Mouse (Mus musculus) ovary, postnatal 10 days (tissue): ENCODE measurements around the gene Ppp1r1b.

Experiments used
- DNase-seq: peaks from one replicate; pipeline ENCODE4 v3.0.0; 2022; ENCODE audit warnings: low spot score

Ppp1r1b gene

DNA sequence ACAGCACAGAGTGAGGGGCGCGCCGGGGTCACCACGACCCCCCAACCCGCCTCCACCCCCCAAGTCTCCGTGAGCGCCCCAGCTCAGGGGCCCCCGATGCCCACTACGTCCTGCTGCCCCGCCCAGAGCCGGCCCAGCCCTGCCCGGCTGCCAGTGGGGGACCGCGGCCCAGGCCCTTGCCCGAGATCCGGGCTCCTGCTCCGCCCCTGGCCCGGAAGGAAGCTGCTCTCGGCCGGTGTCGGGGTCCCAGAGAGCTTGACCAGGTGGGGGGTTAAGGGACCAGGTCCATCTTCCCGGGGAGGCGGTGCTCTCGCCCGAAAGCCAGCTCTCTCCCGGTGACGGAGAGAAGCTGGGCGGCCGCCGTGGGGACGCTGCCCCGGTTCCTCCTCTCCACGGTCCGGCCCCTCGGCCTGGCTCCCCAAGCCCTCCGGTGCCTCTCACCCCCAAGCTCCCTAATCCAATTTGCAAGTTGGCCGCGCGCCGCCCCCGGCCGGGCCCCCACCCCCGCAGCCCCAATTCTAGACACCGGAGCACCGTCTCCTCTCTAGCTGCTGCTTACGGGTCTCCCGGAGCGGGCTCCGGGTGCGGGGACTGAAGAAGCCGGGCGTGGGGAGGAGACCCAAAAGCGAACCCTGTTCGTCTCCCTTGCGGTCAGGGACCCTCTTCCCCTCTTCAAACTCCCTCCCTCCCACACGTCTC is 19.7 kb upstream of the Ppp1r1b start:
- DNase-seq, result no peak

DNA sequence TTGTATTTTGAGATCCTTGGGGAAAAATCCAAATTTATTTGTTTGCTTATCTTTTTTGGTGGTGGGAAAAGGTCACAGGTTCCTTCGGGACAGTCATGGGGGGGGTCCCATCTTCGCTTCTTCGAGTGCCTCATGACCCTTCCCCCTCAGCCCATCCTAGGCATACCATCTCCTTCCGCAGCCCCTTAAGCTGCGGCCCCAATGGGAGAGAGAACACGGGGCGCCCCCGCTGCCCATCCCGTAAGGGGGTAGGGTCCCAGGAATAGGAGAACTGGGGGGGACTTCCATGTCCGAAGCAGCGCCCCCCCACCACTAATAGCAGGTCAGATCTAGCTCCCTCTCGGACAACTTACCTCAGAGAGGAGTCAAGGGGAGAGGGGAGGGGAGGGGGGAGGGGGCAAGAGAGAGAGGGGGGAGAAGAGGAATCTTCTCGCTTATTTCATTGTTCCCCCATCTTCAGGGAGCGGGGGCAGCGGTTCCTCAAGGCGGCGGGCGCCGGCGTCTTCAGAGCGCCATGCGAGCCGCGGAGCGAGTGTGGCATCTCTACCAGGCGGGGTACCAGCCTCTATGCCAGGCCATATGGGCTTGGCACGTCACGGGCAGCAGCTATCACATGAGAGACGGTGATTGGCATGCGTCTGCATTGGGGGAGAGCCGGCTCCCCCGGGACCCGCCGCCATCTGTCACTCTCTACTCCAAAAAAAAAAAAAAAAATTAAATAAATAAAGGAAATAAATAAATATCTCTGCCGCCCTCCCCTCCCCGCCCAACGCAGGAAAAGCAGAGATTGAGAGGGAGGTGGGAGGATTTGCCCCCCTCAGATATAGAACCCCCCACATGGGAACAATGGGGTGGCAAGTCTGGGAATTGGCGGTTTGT is 18.9 kb upstream of the Ppp1r1b start, which contains the start of gene Neurod2:
Gene Neurod2, minus strand, starts transcription at position 568 of the 879 bp plus-strand sequence.
- no peak for DNase-seq

DNA sequence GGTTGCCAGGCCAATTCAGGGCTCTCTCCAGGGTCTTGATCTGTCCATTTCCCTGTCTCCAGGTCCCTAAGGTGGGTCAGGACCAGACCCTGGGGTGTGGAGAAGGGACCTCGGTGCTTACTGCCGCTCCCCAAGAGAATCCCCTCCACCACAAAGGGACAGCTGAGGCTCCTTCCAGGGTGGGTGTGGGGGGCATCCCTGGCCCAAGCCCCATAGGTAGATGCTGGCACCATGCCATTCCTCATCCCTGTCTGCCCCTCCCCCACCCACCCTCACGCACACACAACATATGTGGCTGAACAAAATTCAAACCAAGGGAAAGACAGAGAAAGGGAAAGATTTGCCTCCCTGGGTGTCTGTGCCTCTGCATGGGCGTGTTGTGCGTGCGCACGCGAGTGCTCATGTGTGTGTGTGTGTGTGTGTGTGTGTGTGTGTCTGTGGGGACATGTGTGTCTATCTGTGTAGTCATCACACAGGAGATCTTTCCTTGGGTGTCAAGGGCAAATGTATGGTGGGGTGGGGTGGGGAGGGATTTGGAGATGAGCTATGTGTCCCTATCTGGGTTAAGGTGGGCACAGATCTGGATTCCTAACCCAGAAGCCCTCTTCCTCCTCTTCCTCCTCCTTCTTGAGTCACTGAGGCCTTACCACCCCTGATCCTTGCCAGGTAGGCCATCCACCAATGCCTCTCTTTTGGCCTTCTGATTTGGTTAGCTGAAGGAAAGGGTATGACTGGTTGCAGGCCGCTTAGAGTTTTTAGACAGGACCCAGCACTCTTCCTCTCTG is 18.1 kb upstream of the Ppp1r1b start:
- DNase-seq, result no peak

DNA sequence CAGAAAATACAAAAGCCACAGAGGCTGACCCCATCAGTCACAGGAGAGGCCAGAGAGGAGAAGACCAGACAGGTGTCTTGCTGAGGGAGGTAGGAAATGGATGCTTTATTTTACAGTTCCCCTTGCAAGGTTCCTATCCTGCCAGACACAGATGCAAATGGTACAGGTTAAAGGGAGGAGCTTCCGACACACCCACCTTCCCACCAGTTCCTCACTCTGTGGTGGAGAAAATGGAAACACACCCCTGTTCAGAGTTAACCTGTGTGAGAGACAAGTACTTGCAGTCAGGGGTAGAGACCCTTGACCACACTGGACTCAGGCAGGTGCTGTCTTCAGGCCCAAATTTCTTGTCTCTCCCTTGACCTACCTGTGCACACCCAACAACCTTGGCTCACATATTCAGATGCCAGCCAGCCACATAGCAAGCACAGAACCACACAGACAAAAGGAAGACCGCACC is 17.4 kb upstream of the Ppp1r1b start:
- no peak for DNase-seq

DNA sequence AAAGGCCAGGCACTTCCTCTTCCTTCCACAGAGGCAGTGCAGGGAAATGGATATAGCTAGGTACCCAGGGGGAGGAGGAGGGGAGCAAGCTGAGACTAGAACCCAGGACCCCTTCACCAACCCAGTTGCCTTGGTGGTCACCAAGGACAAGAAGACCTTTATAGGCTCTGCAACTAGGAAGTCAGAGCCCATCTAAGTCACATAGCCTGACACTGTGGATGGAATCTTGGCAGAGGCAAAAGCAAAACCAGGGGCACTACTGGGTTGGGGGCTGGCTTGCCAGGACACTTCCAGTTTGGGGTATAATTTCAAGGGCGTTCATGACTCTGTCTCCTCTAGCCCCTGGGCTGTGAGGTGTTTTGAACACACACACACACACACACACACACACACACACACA is 16.8 kb upstream of the Ppp1r1b start:
- no peak for DNase-seq

DNA sequence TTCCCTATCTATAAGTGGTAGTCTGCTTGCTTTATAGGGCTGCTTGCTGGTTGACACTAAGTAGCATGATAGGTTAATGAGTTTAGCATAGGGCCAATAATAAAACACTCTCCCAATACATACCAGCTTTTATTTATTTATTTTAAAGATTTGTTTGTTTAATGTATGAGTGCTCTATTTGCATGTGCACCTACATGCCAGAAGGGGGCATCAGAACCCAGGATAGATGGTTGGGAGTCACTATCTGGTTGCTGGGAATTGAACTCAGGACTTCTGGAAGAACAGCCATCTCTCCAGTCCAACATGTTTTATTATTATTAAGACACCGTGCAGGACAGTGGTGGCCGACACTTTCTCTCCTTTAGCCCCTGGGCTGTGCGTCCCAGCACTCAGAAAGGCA is 16.0 kb upstream of the Ppp1r1b start:
- DNase-seq, result no peak

DNA sequence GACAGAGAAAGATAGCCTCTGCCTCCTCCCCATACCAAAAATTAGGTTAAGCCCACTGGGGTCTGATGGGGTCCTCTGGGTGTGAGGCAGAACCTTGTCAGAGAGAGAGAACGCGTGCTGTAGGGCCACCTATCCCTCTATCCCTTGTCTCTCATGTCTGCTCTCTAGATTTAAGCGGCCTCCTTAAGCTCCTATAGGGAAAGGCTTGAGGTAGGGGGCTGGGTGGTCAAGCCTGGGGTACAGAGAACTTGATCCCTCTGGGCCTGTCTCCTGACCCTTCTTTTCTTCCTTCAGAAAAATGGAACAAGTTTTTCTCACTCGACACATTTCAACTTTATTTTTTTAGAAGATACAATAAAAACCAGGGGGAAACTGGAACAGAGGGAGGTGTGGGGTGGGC is 15.4 kb upstream of the Ppp1r1b start:
- no peak for DNase-seq

DNA sequence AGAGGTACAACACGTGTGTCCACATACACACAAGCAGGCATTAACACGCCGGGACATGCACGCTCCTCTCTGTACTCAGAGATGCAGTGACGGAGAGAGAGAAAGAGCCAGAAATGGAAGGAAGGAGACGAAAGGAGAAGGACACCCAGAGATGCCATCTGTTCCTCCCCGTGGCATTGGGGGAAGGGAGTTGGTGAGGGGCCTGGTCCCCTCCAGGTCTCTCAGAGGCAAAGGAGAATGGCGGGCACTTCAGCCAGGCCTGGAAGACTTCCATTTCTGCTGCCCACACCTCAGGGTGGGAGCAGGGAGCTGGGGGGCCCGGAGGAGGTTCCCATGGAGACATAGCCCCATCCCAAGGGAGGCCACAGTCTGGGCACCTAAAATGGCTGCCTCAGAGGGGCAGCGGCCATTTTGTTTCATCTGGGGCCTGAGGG is 14.9 kb upstream of the Ppp1r1b start:
- DNase-seq, result no peak

DNA sequence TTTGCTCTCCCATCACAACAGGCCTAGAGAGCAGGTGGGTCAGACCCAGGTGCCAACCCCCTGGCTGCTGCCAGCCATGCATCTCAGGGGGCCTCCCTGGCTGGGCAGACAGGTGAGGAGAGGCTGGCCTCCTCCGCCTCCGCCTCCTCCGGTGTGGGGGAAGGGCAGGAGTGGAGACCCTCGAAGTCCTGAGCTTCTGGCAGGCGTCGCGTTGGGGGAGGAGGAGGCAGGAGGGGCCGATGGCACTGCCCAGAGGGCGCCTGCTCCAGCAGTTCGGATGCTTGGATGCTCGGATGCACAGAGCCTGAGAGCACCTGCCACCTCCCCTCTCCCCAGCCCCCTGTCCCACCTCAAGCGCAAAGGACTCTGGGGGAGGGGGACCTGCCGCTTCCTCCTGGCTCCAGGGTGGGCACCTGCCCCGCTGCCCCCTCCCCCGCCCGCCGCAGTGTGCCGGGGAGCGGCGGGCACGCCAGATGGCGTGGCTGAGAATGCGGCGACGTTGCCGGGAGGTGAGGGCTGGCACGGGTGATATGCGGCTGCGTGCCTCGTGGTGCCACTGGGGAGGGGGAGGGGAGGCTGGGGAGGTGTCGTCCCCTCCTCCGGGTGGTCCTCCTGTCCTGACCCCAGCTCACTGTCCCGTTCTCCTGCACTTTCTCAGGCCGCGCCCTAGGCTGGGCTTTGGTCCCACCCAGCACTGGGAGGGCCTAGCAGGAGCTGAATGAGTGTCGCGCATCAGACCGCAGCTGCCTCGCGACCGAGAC is 14.0 kb upstream of the Ppp1r1b start:
- no peak for DNase-seq

DNA sequence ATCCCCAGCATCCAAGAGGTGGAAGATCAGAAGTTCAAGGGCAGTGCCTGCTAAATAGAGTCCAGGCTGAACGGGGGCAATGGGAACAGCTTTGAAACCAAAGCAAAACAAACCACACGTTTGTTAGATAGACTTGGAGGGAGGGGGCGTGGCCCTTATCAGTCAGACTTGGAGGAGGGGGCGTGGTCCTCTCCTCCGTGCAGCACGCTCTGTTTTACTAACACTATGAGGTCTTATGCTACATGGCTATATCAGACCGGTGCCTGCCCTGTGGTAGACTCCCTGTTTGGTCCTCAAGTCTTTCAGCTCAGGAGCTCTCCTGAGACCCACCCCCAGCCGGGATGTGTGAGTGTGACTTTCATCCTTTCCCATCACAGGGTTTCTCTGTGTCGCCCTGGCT is 13.0 kb upstream of the Ppp1r1b start:
- DNase-seq, result no peak

DNA sequence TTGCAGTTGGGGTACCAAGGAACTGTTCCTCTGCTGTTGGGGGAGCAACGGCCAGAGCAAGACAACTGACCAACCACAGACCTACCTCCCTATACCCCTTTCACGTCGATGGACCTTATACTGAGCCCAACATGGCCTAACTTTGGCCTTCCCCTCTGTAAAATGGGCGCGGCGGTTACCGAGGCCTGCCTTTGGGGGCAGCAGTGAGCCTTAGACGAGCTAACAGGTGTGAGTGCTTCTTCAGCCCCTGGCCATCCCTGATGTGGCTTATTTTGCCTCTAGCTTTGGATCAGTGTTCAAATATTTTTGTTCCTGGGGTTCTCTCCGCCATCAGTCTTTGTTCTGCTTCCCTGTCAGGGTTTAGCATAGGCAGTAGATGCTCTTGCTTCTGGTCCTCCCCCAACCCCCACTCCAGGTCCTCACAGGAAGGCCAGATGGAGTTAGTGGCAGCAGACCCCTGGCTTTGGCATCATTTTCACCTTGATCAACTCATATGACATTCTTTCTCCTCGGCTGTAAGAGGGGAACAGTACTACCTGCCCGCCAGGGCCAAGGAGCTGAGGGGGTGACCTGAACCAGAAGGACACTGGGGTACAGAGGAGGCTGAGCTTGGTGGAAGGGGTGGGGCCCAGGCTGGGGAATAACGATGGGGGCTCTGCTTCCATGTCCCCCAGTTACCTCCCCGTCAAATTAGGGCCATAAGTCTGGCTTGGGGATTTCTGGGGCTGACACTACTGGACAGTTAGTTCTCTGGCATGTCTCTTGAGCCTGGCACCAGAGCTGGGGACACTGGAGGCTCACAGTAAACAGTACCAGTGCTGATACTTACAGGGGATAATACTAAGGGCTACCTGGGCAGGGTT is 11.7 kb upstream of the Ppp1r1b start:
- DNase-seq, result no peak

DNA sequence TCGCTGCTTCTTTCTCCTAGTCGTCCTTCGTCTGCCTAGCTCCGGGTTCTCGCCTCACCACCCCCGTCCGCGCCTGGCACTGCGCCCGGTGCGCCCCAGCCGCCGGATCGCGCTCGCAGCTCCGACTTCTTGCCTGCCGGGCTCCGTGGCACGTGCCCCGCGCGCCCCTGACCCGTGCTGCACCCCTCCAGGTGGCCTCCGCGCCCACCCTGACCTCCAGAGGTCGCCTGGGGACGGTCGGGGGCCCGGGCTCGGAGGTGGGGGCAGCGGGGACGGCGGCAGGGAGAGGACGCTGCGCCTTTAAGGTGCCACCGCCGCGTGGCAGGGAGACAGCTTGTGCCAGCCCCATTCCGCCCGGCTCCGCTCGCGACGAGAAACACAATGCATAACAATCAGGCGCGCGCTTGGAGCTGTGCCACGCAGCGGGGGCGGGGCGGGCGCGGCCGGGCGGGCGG is 9.7 kb upstream of the Ppp1r1b start:
- no peak for DNase-seq

DNA sequence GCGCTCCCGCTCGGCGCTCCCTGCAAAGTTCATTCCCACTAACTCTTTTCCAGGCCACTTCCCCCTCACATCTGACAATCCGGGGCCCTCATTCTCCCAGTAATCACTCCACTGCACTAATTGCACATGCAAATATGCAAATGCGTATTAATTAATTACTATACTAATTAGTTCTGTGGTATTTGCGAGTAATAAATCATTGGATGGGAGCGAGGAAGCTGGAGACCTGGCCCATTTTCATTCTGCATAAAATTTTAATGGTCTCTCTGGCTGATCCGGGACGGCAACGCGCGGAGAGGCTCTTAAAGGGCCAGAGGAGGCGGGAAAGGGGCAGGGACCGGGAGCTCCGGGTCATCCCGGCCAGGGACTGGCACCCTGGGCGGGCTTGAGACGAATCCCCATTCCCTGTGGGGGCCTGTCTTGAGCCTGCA is 9.1 kb upstream of the Ppp1r1b start:
- DNase-seq, result no peak

DNA sequence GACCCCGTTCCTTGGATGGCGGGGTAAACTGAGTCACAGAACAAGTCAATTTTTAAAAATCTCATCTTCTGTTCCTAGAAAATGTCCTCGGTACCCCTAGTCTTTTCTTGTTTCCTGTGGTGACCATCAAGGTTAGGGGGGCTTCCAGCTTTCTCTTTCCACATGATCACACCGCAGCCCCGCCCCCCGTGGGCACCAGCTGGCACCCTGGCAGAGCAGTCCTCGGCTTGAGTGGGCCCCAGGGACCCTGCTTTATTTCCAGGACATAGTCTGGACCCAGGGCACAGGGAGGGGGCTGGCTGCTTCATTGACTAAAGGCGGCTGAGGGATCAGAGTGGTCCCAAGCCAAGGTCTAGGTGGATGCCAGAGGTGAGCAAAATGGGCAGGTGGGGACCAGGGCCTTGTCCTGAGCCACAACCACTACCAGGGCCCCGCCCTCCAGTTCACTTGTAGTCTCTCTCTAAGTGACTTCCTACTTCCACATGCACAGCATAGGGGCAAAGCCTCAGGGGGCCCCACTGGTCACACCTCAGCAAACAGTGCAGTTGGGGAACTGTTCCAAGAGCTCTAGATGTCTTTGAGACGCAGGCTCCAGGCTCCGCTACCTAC is 8.4 kb upstream of the Ppp1r1b start:
- no peak for DNase-seq

DNA sequence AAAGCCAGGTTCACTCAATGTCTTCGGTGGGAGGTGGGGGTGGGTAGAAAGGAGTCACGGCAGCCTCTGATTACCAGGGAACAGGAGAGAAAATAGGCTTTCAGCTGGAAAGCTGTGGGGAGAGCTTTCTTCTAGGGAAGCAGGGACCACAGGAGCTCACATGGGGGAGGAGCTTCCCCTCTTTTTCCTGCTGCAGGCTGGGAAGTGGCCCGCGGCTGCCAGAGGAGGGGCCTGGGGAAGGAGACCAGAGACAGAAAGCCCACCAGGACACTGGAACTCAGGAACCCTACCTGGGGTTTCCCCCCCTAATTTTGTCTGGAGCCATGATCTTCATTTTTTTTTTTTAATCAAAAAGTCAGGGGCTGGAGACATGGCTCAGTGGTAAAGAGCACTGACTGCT is 7.6 kb upstream of the Ppp1r1b start:
- DNase-seq, result no peak

DNA sequence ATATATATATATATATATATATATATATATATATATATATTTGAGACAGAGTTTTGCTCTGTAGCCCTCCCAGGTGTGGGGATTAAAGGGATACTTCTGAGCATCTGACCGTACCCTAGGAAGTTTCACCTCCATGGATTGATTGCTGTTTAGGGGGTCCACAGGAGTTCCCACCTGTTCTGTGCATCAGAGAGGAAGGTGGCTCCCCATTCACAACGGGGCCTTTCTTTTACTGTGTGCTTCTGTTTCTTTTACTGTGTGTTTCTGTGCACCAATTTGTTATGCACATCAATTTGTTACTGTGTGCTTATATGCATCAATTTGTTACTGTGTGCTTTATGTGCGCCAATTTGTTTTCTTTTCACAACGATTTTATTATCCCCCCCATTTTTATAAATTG is 7.0 kb upstream of the Ppp1r1b start:
- no peak for DNase-seq

DNA sequence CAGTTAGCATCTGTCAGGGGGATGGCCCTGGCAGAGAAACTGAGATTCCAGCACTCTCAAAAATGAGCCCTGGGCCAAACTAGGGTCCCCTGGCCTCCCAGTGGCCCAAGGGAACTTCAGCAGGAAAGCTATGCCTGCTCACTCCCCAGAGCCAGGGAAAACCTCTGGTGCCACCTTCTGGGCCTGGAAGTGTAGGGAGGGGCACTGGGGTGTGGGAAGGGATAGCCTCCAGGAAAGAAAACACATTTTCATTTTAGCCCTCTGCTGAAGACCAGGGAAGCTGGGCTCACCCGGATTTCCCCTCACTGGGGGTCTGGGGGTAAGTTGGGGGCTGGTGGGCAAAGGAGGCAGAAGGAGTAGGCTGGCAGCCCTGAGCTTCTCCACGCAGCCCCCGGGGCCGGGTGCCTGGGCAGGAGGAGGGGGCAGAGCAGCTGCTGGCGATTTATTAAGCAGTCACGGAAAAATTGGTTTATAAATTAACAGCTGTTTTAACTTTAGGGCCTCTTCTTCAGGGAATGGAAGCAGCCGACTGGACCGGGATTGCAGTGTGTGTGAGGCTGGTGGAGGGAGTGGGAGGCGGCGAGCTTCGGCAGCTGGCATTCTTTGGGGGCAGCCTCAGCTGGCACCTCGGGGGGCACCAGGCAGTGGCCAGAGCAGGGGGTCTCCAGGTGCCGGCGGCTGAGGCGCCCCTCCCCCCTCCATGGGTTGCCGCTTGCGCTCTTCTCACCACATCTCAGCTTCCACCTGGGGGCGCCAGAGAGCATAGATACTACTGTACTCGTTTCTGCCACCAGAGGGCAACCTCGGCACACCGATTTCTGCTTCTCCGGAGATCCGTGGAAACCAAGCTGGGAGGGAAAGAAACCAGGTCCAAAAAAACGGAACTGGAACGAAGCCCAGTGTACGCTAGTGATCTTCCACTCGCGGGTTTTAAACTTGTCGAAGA is 5.9 kb upstream of the Ppp1r1b start:
- peak; percentile 99 for DNase-seq

DNA sequence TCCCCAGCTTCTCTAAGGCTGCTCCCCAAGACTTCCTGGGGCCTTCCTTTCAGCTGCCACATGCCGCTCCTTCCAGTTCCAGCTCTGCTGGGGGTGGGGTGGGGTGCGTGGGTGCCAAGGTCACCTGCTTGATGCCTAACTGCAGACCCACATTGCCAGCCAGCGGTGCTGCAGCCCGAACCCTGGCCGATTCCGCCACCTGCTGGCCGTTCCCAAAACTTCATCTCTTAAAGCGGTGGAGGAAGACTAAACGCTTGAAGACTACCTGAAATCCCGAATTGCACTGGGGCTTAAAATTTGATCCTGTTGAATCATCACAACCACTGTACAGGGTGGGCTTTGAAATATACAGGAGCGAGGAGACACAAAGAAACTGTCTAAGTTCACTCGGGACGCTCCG is 3.0 kb upstream of the Ppp1r1b start:
- peak; percentile 69 for DNase-seq

DNA sequence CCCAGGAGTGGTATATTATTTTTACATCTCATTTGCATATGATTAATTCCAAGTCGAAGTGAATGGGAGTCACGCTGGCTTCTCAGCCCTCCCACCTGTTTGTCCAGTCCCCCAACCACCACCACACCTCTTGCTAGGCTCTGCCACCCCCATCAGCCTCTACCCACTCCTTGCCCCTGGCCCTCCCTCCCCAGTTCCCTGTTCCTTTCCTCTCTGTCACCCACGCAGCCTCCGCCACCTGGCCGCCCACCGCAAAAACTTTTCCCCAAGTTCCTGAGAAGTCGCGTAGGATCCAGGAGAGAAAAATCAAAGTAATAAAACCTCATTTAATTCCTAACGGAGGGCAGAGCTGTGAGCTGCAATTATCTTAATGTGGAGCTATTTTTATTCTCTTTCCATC is 2.0 kb upstream of the Ppp1r1b start:
- DNase-seq, result no peak
